Mouse (Mus musculus): Measurements from ENCODE around the gene Gm28372.

DNA sequence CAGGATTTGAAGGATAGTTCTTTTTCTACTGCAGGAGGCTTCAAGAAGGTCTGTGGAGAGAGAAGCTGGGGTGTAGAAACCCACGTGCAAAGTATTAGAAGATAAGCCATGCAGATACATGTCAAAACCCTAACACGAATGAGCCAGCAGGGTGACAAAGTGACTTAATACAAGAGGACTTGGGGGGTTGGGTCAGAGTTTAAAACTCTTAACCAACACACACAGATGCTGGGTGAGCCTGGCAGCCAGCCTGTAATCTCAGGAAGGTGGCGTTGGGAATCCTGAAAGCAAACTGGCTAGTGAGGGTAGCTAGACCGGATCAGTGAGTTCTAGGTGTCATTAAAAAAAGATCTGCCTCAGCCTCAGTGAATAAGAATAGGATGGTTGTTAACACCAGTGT, 37.7 kb upstream of the Gm28372 start:
- TF ChIP-seq CTCF (IDR thresholded peaks at IDR 0.05; ENCODE audit: control insufficient read depth, insufficient read depth, insufficient replicate concordance, low read depth, low read length) (no peak), POLR2A (IDR thresholded peaks at IDR 0.05; ENCODE audit: control insufficient read depth, low read depth, low read length) (no peak)
